Mouse (Mus musculus) cerebellum, adult 9-10 months (tissue): ENCODE data around the gene Arel1.
A peak's percentile ranks its signal among the peaks of the same experiment; 100 is the strongest.

Source experiments
- DNase-seq: peaks from one replicate; pipeline ENCODE4 v3.0.0; 2022

The Arel1 gene

GRCm38 (mm10) chr12:84948584-84949285 lies 22.0 kb downstream of the Arel1 start:
- DNase-seq = no peak

DNA sequence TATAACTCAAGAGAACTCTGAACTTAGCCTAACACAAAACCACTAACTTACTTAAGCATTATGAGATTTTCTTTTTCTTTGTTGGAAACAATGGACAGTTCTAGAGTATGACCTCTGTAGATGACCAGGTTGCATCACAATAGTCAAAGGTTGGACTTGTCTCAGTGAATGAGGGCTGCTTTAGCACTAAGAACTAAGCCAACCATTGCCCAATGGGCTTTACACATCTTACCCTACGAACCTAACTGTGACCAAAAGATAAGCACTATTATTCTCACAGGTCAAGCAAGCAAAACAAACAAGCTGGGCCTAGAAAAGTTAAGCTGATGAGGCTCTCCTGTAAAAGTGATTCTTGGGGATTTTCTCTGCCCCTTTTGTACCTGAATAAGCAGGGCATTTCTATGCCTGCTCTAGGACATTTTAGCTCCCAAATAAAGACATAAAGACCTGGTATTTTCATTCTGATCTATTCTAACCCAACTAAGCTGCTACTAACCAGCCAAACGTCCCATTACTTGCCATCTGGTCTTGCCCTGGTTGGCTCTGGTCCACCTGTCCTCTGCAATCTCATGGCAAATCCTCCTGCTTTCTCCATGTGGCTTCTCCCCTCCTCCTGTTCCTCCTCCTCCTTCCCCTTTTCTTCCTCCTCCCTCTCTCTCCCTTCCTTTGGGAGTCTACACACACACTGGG lies 22.7 kb downstream of the Arel1 start:
- peak; percentile 86 for DNase-seq

DNA sequence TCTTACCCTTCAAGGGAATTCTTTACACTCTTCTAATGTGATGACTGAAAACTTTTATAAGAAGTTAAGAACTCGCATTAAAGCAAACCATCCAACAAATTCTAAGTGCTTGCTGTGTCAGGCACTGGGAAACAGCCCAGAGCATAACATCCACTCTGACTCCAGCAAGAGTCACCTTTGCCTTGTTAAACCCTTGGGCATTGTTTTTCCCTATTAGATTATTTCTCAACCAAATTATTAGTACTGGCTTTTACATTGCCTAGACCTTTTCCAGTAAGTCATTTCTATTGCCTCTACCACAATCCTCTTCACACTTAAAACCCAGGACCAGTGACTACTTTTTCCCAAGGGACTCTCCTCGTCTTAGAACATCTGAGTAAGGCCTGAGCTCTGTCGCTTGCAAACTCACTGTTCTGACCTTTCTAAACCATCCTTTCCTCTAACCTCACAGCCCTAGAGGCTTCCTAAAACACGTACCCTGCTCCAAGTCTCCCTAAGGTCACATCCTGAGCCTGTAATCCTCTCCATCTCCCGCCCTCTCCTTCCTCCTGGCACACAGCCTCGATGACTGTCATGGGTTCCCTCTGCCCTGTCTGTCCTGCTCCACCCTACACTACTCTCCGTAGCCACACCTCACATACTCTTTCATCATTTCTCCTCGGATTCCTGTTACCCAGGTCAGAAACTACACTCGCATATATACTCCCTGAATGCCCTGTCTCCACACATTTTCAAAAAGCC lies 25.7 kb downstream of the Arel1 start:
- no peak for DNase-seq

DNA sequence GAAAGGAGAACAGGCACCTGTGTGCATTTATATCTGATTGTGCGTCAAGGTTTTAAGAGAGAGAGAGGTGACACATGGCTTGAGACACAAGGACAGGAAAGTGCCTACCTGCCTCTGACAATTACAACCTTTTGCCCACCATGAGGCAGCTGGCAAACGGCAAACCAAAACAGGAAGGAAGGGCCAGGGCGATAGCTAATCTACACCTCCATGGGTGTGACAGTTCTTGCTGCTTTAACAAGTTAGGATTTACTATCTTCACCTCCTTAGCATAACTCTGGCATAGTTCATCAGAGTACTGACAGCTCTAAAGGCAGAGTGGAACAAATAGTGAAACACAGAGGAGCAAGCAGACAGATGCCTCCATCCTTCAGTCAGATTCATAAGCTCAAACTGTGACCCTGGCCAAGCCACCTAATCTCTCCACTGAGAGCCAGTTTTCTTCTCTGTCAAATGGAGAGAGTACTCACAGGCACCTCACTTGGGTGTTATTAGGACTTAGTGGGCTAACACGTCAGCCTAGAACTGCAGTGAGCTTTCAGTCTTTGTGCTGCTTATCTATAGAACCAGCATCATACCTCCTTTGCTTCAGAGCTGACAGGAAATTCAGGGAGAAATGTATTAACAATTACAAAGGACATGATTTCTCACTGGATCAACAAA lies 26.4 kb downstream of the Arel1 start:
- no peak for DNase-seq

DNA sequence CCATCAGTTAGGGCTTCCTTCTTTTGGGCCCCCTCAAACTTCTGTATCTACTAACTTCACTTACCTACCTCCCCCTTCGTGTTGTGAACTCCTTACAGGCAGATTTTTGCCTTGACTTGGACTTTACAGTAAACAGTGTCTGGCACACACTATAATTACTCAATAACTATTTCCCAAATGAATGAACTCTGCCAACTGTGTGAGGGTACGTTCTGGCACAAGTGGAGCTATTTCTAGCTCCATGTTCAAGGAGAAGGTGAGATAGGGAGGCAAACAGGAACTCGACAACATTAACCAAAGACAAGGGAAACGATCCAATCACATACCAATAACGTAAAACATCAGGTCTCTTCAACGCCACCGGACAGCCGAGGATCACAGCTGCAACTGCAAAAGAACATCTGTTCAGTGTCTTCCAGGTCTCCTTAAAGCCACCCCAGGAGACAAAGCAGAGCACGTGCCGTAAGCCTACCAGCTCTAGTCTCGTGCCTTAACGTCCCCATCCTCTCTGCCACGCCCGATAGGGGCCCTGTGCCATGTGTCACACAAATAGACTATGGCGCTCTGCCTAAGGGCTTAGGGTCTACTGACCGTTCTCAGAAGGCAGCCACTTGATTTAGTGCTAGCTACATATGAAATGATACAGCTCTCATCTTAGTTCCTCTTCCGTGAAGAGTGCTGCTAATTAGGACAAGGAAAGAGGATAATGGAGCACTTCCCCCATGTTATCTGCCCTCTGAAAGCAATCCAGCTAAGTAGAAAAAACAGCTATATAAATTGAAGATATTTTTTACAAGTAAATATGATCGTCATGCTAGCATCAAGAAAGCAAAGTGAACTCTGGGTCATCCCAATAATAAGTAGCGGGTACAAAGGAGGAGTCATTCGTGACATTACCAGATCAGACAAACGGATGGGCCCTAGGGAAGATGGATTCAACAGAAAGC lies 27.4 kb downstream of the Arel1 start:
- no peak for DNase-seq

DNA sequence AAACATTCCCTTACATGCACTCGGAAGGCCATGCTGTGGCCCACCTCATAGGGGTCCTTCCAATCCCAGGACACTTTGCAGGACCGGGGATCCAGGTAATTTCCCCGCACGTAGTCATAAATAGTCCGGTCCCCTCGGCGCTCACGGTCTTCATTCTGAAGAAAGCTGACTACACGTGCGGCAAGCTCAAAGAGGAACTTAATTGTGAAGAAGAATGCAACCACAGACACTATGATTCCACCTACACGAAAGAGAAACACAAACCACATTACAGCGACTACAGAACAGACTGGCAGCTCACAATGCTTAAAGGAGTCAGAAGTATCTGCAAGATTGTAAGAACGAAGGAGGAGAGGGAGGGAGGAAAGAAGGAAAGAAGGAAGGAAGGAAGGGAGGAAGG lies 29.0 kb downstream of the Arel1 start:
- no peak for DNase-seq

GRCm38 (mm10) chr12:84940343-84940742 lies 30.4 kb downstream of the Arel1 start:
- DNase-seq = no peak

DNA sequence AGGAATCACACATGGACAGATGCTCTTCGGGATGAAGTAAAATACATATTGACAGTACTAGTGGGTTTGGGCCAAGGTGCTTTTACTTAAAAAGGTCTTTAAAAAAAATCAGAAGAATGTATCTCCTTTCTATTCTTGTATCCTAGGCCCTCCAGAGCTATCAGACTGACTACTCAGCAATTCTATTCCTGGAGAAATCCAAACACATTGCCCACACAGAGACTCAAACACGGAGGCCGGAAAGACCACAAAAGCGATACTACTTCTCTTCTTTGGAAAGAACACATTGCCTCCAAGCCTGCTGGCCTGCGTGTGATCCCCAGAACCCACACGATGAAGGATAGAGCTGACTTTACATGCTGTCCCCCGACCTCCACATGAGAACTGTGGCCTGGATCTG lies 31.6 kb downstream of the Arel1 start:
- no peak for DNase-seq

- DNase-seq = no peak
These were observed 35.4 kb downstream of the Arel1 start for GRCm38 (mm10) chr12:84935343-84935742.

DNA sequence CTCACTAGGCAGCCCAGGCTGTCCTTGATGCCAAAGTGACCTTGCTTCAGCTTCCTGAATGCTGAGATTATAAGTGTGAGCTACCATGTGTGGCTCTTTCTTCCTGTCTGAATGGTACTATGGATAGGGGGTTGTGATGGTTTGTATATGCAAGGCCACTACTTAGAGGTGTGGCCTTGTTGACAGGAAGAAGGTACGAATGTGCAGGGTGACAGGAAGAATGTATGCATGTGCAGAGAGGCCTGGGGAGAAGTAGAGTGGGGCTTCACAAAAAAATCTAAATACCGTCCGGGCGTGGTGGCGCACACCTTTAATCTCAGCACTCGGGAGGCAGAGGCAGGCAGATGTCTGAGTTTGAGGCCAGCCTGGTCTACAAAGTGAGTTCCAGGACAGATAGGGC lies 38.5 kb downstream of the Arel1 start:
- no peak for DNase-seq

- no peak for DNase-seq
These were observed 44.2 kb downstream of the Arel1 start for GRCm38 (mm10) chr12:84926542-84926941.

DNA sequence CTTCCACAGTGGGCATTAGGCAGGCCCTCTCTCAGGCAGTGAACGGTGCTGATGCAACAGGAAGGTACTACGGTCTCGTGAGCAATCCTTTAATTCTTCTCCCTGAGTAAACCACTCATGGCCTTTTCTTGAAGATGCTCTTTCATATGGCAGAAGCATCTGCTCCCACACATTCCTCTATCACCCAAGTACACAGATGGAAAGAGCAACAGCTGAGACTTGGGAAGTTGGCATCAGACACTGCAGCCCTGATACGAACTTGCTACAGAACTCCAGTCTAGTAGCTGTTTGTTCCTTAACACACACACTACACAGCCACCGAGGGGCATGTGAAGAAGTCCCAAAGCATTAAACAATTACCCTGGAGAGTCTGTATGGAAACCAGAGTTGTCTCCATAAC lies 46.4 kb downstream of the Arel1 start:
- DNase-seq = no peak

DNA sequence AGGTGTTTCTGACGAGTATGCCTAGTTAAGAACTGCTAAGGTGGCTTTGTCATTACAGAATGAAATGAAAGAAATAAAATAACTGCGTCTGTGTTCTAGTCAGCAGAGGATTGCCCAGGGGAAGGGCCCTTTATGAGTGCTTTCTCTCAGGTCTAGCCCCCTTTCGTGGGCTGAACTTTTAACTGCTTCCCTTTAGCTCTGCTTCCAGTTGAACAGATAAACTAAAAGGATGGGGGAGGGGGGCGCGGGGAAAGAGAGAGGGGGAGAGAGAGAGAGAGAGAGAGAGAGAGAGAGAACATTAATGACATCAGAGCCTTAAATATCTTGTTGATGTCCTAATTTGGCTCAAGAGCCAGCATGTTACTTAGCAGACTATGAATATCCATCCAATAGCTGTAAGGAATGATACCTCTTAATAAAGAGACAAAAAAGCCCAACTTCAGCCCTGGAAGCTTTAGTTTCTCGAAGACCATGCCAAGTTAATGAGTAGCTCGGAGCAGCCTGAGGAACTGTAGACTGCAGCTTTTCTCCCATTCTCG lies 48.8 kb downstream of the Arel1 start:
- DNase-seq = no peak

DNA sequence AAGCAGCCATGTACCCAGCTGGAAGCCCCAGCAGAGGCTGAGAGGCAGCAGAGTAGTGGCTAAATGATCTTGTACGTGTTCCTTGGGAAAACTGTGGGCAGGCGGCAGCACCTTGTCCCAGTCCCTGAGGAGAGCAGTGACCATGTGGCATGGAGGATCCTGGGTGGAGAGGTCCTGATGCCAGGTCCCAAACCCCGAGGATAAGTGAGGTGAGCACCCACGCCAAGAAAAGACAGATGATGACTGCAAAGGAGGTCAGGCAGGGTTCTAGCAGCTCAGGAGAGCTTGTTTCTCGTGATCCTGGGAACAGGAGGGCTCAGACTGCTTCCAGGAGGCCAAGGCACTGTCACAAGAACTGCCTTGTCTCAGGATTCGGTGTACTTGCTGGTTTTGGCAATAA lies 51.9 kb downstream of the Arel1 start:
- peak; percentile 46 for DNase-seq

- no peak for DNase-seq
These were observed 52.9 kb downstream of the Arel1 start for GRCm38 (mm10) chr12:84917799-84918198.

- no peak for DNase-seq
These were observed 55.7 kb downstream of the Arel1 start for GRCm38 (mm10) chr12:84914959-84915358.

- DNase-seq = peak; percentile 40
These were observed 58.0 kb downstream of the Arel1 start for GRCm38 (mm10) chr12:84912652-84913104.

GRCm38 (mm10) chr12:84911640-84912039 lies 59.1 kb downstream of the Arel1 start:
- DNase-seq = no peak

DNA sequence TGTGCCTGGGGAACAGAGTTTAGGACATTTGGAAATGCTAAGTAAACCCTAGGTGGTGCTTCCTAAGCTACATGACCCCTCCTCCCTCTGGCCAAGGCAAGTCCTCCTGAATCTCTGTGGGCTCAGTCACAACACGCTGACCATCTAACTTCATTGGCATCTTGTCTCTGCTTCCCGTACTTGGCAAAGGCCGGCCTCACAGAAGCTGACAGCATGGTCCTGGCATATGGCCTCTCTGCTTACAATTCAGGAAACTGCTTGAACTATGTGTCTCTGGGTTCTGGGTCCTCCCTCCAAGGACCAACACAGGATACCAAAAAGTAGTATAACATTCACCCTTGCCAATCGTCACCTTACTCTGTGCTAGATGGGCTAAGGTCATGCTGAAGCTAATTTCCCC lies 60.6 kb downstream of the Arel1 start:
- peak; percentile 80 for DNase-seq

- peak; percentile 88 for DNase-seq
These were observed 62.8 kb downstream of the Arel1 start for GRCm38 (mm10) chr12:84907627-84908480.
